Mouse (Mus musculus): ENCODE data around the gene Upk1a. TPM values are rescaled to one million over a fixed set of nuclear protein-coding genes. Genes with fewer than 3 reads are reported as not detected.

The Upk1a gene
- total RNA-seq, 2 experiments from 2014 or later: 0.52 TPM; not detected in 1

DNA sequence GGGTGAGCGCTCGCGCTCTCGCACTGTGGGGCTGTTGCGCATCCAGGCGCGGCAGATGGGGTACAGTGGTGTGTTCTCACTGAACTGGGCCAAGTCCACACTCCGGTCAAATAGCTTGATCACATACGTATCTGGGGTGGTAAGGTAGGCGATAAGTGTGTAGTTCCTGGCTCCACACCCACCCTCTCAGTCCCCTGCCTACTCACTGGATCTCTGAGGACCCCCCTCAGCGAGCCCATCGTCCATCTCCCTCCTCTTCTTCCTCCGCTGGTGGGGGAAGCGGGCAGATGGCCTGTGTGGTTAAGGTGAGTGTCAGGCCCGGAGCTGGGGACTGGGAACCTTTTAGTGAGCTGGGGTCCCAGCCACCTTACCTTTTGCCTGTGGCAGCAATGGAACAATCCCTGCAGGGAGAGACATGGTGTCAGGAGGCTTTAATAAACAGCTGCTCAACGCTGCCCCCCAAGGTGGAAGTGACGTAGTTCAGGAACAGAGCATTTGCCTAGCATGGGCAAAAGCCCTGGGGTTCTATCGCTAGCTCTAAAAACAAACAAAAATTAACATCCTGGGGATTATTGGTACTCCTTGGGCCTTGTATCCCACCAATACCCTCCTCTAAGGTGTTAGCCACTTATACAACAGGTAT is 55.6 kb downstream of the Upk1a start:
- no peak for DNase-seq (ENCODE audit: low spot score)
- intact Hi-C loops (cut with DNase I): no loop called here

DNA sequence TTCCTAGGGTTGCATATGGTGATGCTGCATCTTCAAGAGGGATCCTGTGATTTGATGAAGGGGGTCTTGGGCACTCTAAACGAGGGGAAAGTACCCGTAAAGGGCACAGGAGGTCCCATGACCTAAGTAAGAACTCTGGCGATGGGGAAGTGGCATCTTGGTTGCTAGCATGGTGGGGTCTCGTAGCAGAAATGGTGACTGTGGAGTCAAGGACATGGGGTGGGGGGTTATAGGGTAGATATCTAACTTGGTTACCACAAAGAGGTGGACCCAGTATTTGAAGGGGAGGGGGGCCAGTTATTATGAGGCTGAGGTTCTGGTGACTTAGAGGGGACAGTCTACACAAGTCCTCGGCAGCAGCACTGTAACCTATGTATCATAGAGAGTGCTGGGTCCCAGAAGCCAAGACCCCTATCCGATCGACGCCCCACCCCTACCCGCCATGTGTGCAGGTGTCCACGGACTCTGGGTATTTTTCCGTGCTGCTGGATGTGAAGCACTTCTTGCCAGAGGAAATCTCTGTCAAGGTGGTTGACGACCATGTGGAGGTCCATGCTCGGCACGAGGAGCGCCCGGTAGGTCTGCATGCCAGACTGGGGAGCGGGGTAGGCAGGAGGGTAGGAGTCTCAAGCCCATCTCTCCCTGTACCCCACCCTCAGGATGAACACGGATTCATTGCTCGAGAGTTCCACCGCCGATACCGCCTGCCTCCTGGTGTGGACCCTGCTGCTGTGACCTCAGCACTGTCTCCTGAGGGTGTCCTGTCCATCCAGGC is 58.6 kb downstream of the Upk1a start:
- no peak for DNase-seq (ENCODE audit: low spot score)
- intact Hi-C loops (cut with DNase I): no loop called here

Small RNA genes lying within 50 kb of the gene (microRNA-seq; reads per million reads assigned to microRNA genes)
- not detected for gene Mir3569

Other genes with a start within 250 kb of the Upk1a start
- 10 to 100 TPM; 17.7 to 18.4 TPM for gene Tyrobp, start 199.1 kb downstream of the Upk1a start, total RNA-seq (2021)
- gene Hcst, start 193.0 kb downstream of the Upk1a start, total RNA-seq (2021): not detected
- under 1 TPM; 0.20 to 0.47 TPM for gene Nfkbid, start 191.1 kb downstream of the Upk1a start, total RNA-seq (2021)
- gene Aplp1, start 167.3 kb downstream of the Upk1a start, total RNA-seq (2021): 1 to 10 TPM; 3.5 TPM
- gene Kirrel2, start 155.2 kb downstream of the Upk1a start, total RNA-seq (2021): not detected
- not detected for gene Nphs1, start 154.5 kb downstream of the Upk1a start, total RNA-seq (2021)
- gene Prodh2, start 119.2 kb downstream of the Upk1a start, total RNA-seq (2021): not detected
- 1 to 10 TPM in 1 of 2 experiments, under 1 TPM in 1; 0.81 to 1.1 TPM for gene Arhgap33, start 77.8 kb downstream of the Upk1a start, total RNA-seq (2021)
- gene Hspb6, start 60.7 kb downstream of the Upk1a start, total RNA-seq (2021): 100 to 1,000 TPM; 720 to 731 TPM
- gene Proser3, start 60.5 kb downstream of the Upk1a start, total RNA-seq (2021): 1 to 10 TPM; 4.5 to 4.7 TPM
- gene Lin37, start 53.0 kb downstream of the Upk1a start, total RNA-seq (2021): 10 to 100 TPM; 15.1 to 15.5 TPM
- gene U2af1l4, start 49.5 kb downstream of the Upk1a start, total RNA-seq (2021): 10 to 100 TPM; 63.7 to 66.4 TPM
- gene Gm49396, start 49.5 kb downstream of the Upk1a start, total RNA-seq (2021): 1 to 10 TPM; 1.4 to 1.9 TPM
- 10 to 100 TPM; 61.2 to 70.3 TPM for gene Psenen, start 49.2 kb downstream of the Upk1a start, total RNA-seq (2021)
- 1 to 10 TPM; 1.3 to 1.6 TPM for gene Igflr1, start 47.4 kb downstream of the Upk1a start, total RNA-seq (2021)
- gene Kmt2b, start 24.1 kb downstream of the Upk1a start, total RNA-seq (2021): 10 to 100 TPM; 17.5 to 22.7 TPM
- not detected for gene Zbtb32, start 13.9 kb downstream of the Upk1a start, total RNA-seq (2021)
- 1,000 to 10,000 TPM; 4,579 to 4,828 TPM for gene Cox6b1, start 13.3 kb upstream of the Upk1a start, total RNA-seq (2021)
- gene Etv2, start 23.0 kb upstream of the Upk1a start, total RNA-seq (2021): not detected
- 10 to 100 TPM; 49.9 to 53.9 TPM for gene Rbm42, start 37.5 kb upstream of the Upk1a start, total RNA-seq (2021)
- gene Haus5, start 52.1 kb upstream of the Upk1a start, total RNA-seq (2021): 1 to 10 TPM; 4.3 TPM
- gene Pmis2, start 58.8 kb upstream of the Upk1a start, total RNA-seq (2021): under 1 TPM in 1 of 2 experiments, not detected in 1; 0.65 TPM
- gene 2200002J24Rik, start 86.1 kb upstream of the Upk1a start, total RNA-seq (2021): not detected
- gene Atp4a, start 99.4 kb upstream of the Upk1a start, total RNA-seq (2021): not detected
- 100 to 1,000 TPM; 269 to 278 TPM for gene Tmem147, start 116.7 kb upstream of the Upk1a start, total RNA-seq (2021)
- gene Gapdhs, start 130.8 kb upstream of the Upk1a start, total RNA-seq (2021): not detected
- gene Sbsn, start 138.6 kb upstream of the Upk1a start, total RNA-seq (2021): 1 to 10 TPM; 2.3 to 5.5 TPM
- gene Dmkn, start 150.9 kb upstream of the Upk1a start, total RNA-seq (2021): 1 to 10 TPM; 3.6 to 6.6 TPM
- not detected for gene Krtdap, start 175.0 kb upstream of the Upk1a start, total RNA-seq (2021)
- under 1 TPM in 1 of 2 experiments, not detected in 1; 0.22 TPM for gene Ffar2, start 210.9 kb upstream of the Upk1a start, total RNA-seq (2021)
- gene Ffar3, start 243.3 kb upstream of the Upk1a start, total RNA-seq (2021): not detected
- not detected for gene Ffar1, start 248.7 kb upstream of the Upk1a start, total RNA-seq (2021)